Mouse (Mus musculus) bone marrow macrophage, adult 2 months (primary cell): ENCODE data around the gene Rab3gap2.

ENCODE experiments used
- CTCF ChIP-seq: IDR thresholded peaks from 2 replicates; pipeline ENCODE4 v1.5.1; 2012; ENCODE audit warnings: low read depth, mild to moderate bottlenecking, low read length, moderate library complexity
- POLR2A ChIP-seq: IDR thresholded peaks from 2 replicates; pipeline ENCODE4 v1.6.1; 2012; ENCODE audit warnings: mild to moderate bottlenecking, low read depth, low read length, borderline replicate concordance

DNA sequence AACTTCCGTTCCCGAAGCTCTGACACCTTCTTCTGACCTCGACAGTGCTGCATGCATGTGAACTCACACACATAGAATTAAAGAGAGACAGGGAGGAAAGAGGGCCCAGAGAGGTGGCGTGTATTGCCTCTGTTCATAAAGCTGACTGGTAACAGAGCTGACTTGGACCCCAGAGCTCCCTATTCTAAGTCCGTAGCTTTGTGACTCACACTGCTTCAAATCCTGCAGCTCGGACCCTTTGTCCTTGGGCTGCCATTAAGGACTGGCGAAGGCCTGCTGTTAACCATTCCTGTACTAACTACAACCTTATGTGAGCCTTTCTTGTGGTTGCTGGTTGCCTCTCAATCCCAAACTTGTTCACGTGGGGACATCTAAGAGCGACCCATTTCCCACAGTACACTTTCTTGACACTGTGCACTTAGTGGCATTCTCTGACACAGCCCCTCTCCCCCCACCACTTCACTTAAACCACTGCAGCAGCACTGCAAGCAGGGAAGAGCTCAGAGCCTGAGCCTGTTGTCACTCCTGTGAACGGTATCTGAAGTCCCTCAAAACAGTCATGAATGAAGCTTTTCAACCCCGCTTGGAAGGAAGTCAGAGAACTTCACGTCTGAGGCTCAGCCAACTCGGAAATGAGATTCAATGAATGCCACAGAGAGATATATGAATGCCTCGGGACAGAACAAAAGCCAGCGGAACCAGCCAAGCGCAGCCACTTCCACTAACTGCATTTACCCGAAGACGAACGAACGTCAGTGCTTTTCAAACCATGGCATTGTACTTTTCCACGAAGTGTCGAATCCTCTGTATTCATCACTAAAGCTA lies 3.1 kb upstream of the Rab3gap2 start:
- TF ChIP-seq CTCF (no peak), POLR2A (no peak)
